Mouse (Mus musculus) heart, postnatal 0 days (tissue): ENCODE results near the gene Tstd2. TPM values are rescaled to one million over a fixed set of nuclear protein-coding genes. Genes with fewer than 3 reads are reported as not detected.

ENCODE experiments used
- ATAC-seq: fragments of 200-750 bp; cut with Nextera tagmentation; 2 replicates; pipeline ENCODE4 v1.8.0; 2017; ENCODE audit warnings: low read depth, moderate number of reproducible peaks, moderate library complexity; ENCODE audit not compliant: insufficient read depth
- DNase-seq: peaks from one replicate; pipeline ENCODE4 v3.0.0-alpha.2; 2016; ENCODE audit warnings: low spot score
- H3K27ac ChIP-seq: fragments of 300-500 bp; sonication (generic); 2 replicates; pipeline ENCODE4 v1.5.1; 2014; ENCODE audit warnings: low read depth, mild to moderate bottlenecking
- H3K27me3 ChIP-seq: fragments of 300-500 bp; sonication (generic); 2 replicates; pipeline ENCODE4 v1.6.1; 2014; ENCODE audit warnings: low read length, mixed read lengths; ENCODE audit not compliant: control insufficient read depth, insufficient read depth
- H3K36me3 ChIP-seq: fragments of 300-500 bp; sonication (generic); replicated peaks from 2 replicates; pipeline ENCODE4 v1.6.1; 2014; ENCODE audit warnings: low read length, mixed read lengths; ENCODE audit not compliant: control insufficient read depth, insufficient read depth
- H3K4me1 ChIP-seq: fragments of 300-500 bp; sonication (generic); 2 replicates; pipeline ENCODE4 v1.6.1; 2014; ENCODE audit warnings: antibody characterized with exemption; ENCODE audit not compliant: control insufficient read depth, insufficient read depth
- H3K4me2 ChIP-seq: fragments of 300-500 bp; sonication (generic); 2 replicates; pipeline ENCODE4 v1.6.1; 2014; ENCODE audit warnings: low read depth, mild to moderate bottlenecking, low read length, moderate library complexity
- H3K4me3 ChIP-seq: fragments of 300-500 bp; sonication (generic); 2 replicates; pipeline ENCODE4 v1.5.1; 2014; ENCODE audit warnings: low read depth, low read length
- H3K9ac ChIP-seq: fragments of 300-500 bp; sonication (generic); replicated peaks from 2 replicates; pipeline ENCODE4 v1.6.1; 2014; ENCODE audit warnings: low read depth, low read length, mixed read lengths
- H3K9me3 ChIP-seq: fragments of 300-500 bp; sonication (generic); replicated peaks from 2 replicates; pipeline ENCODE4 v1.6.1; 2016; ENCODE audit warnings: low read length; ENCODE audit not compliant: control insufficient read depth
- CTCF ChIP-seq: IDR thresholded peaks from 2 replicates; pipeline ENCODE4 v1.5.1; 2016; ENCODE audit warnings: antibody characterized with exemption, control low read depth, low read depth
- EP300 ChIP-seq: IDR thresholded peaks from 2 replicates; pipeline ENCODE4 v1.6.1; 2016; ENCODE audit warnings: antibody characterized with exemption, low read depth
- WGBS: fragments of 180-500 bp; shearing (Covaris S2); extraction: QIAGEN DNeasy Blood & Tissue Kit; methylation state at CpG from one replicate; pipeline ENCODE4 v1.1.7; 2014; 5-methylcytosine and 5-hydroxymethylcytosine counted together
- polyA plus RNA-seq: library from polyadenylated mRNA; unstranded; fragments of >200 nt; fragmentation: Nextera tagmentation; extraction: Ambion mirVana; gene quantifications from 2 replicates; pipeline ENCODE4 v1.2.1, GENCODE M21; 2015
- total RNA-seq: library from RNA; depleted of rRNA; stranded (reverse); fragments of >200 nt; gene quantifications from 2 replicates; pipeline ENCODE4 v1.2.3, GENCODE M21; 2014; ENCODE audit warnings: low replicate concordance; rRNA removed

The Tstd2 gene
- total RNA-seq (16.4 and 17.8 TPM in 2 replicates), polyA plus RNA-seq (13.5 and 15.3 TPM in 2 replicates)

DNA sequence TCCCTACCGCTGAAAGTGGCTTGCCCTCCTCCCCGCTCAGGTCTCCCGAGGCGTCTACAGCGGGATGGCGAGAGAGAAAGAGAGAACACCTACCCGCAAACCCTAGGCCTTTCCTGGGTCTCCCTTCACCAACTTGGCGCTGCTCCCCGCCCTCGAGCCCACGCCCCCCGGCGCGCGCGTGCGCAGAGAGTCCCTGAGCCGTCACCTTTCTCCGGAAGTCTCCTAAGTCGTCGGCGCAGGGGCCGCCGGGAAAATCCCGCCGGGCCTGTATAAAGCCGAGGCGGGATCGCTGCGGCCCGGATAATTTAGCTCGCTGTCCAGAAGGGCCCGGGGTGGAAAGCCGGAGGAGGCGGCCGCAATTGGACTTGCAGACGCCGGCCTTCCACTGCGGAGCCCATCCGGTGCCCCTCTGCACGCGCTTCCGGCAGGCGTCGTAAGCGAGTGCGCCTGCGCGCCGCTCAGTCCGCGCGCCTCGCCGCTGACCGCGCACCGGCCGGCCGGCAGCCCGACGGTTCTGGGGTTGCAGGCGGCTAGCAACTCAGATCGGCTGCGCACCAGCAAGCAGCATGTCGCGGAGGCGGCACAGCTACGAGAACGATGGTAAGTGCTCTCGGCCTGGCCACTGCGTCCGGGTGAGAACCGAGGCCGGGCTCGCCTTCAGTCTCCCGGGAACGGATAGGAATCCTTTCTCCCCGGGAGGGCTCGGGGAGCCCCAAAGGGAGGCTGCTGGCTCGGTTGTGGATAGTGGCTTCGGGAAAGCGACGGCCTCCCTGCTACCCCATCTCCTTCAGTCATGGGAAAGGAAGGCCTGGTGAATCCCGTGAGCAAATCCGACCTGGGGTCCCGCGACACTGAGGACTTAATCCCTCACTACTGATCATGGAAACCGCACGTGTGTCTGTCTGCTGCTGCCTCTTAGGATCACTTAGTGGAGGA lies at the start of gene Tstd2, which contains the start of gene Ncbp1:
Tstd2 (minus strand) TSS at position 408 of the 936 bp plus-strand sequence.
Ncbp1 (plus strand) TSS at position 327 of the 936 bp plus-strand sequence.
- H3K9me3 ChIP-seq = no peaks in the 10 kb centered on the region
- no peaks in the 10 kb centered on the region for H3K27me3 ChIP-seq
- H3K9ac ChIP-seq = peak within 1 kb of the TSS; percentile 88
- TF ChIP-seq CTCF (no peak), EP300 (0 out of 2 replicates have a peak, but pooled peaks have one; percentile 53)
- under 1% methylated on average over 89 of the region's 90 CpGs for WGBS
- DNase-seq (peak; percentile 83), ATAC-seq (peak; percentile 89)
- peak within 1 kb of the TSS; percentile 90 for H3K4me2 ChIP-seq
- peak within 1 kb of the TSS; percentile 97 for H3K27ac ChIP-seq
- peaks cover 17% of the 10 kb centered on the region; the same call in 1 of the 2 replicates for H3K4me1 ChIP-seq
- peak within 1 kb of the TSS; percentile 81 for H3K4me3 ChIP-seq
- peaks cover 23% of the 10 kb centered on the region for H3K36me3 ChIP-seq

DNA sequence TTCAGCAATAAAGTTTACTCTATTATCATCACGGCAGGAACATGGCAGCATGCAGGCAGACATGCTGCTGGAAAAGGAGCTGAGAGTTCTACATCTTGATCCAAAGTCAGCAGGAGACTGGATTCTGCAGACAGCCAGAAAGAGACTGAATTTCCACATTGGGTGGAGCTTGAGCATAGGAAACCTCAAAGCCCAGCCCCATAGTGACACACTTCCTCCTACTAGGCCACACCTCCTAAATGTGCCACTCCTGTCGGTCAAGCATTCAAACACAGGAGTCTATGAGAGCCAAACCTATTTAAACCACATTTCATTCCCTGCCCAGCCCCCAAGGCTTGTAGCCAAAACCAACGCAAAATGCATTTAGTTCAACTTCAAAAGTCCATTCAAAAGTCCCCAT lies 48.0 kb upstream of the Tstd2 start:
- no peak for DNase-seq
- Histone ChIP-seq H3K4me3 (no peak overlapping the region), H3K9ac (no peak overlapping the region), H3K27me3 (no peaks in the 10 kb centered on the region), H3K4me2 (no peak overlapping the region), H3K36me3 (peaks cover 76% of the 10 kb centered on the region), H3K27ac (no peak overlapping the region), H3K9me3 (no peaks in the 10 kb centered on the region), H3K4me1 (no peaks in the 10 kb centered on the region)
- no peak for ATAC-seq
- TF ChIP-seq EP300 (no peak), CTCF (no peak)
- 69% methylated on average over 3 of the region's 3 CpGs for WGBS

DNA sequence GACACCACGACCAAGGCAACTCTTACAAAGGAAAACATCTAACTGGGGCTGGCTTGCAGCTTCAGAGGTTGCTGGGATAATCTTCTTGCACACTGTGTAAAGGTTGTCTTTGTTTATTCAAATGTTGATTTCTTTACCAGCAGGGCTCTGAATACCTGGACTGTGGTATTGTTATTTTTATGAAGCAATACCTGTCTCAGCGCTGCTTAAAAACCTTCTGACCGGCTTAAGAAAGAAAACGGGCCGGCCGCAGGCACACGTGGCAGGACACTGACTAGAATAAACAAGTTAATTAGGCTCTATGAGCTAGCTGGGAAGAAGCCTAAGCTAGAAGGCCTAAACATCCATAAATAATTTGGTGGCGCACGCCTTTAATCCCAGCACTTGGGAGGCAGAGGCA lies 47.4 kb upstream of the Tstd2 start:
- Histone ChIP-seq H3K9me3 (no peaks in the 10 kb centered on the region), H3K4me2 (no peak overlapping the region), H3K9ac (no peak overlapping the region), H3K4me1 (no peaks in the 10 kb centered on the region), H3K27ac (no peak overlapping the region), H3K27me3 (no peaks in the 10 kb centered on the region), H3K4me3 (no peak overlapping the region), H3K36me3 (peaks cover 77% of the 10 kb centered on the region)
- TF ChIP-seq EP300 (no peak), CTCF (no peak)
- WGBS = 90% methylated on average over 9 of the region's 9 CpGs
- DNase-seq = no peak
- no peak for ATAC-seq

DNA sequence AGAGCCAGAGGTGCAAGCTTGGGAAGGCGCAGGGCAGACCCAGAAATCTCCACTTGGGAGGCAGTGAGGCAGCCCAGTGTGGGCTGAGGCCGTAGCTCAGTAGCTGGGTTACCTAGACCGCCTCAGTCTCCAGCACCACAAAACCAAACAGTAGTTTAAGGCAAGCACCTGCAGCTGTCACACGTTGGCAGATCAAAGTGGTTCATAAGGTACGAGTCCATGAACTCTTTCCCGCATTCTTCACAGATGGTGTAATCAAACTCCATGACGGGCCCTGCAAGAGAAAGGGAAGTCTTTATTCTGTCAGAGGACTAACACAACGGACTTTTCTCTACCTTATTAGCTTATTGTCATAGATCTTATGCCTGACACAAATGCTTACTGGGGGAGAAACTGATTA lies 46.9 kb upstream of the Tstd2 start:
- DNase-seq (no peak), ATAC-seq (no peak)
- Histone ChIP-seq H3K27me3 (no peaks in the 10 kb centered on the region), H3K9me3 (no peaks in the 10 kb centered on the region), H3K9ac (no peak overlapping the region), H3K27ac (no peak overlapping the region), H3K4me2 (no peak overlapping the region), H3K4me1 (no peaks in the 10 kb centered on the region), H3K4me3 (no peak overlapping the region), H3K36me3 (peaks cover 75% of the 10 kb centered on the region)
- TF ChIP-seq EP300 (no peak), CTCF (no peak)
- WGBS = 71% methylated on average over 8 of the region's 8 CpGs

DNA sequence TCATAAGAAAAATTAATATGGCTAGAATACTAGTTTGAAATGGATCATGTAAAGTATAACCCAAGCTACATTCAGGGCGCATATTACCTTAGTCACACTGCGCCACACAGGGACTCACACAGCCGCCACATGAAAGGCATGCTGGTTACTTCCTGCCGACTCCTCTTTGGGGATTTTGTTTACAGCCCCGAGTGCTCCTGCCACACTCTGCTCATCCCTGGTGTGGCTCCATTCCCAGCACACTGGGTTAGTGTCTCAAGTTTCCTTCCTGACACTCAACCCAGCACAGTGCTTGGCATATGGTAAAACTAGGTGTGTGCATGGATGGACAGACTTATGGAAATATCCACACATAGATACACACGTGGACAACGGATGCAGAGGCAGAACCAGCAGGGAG lies 43.7 kb upstream of the Tstd2 start:
- no peaks in the 10 kb centered on the region for H3K4me1 ChIP-seq
- no peak overlapping the region for H3K27ac ChIP-seq
- no peak overlapping the region for H3K4me3 ChIP-seq
- TF ChIP-seq CTCF (no peak), EP300 (no peak)
- DNase-seq (no peak), ATAC-seq (no peak)
- H3K36me3 ChIP-seq = peaks cover 86% of the 10 kb centered on the region
- H3K9ac ChIP-seq = no peak overlapping the region
- no peaks in the 10 kb centered on the region for H3K9me3 ChIP-seq
- no peaks in the 10 kb centered on the region for H3K27me3 ChIP-seq
- no peak overlapping the region for H3K4me2 ChIP-seq
- WGBS = 83% methylated on average over 7 of the region's 7 CpGs
